Mouse (Mus musculus): ENCODE data around the gene Ptpro. TPM values are rescaled to one million over a fixed set of nuclear protein-coding genes. Genes with fewer than 3 reads are reported as not detected.
"Not testable (repeated sequence)": the region's sequence is repeated elsewhere in the genome, so short reads cannot be mapped to it uniquely, and the experiment has no call there.

Gene Ptpro
- total and polyA plus RNA-seq, 2 experiments: 0.51 to 0.65 TPM

GRCm38 (mm10) chr6:137466256-137466655, 214.1 kb downstream of the Ptpro start:
- no peaks in the 10 kb centered on the region for H3K36me3 ChIP-seq (ENCODE audit: control insufficient read depth, insufficient read depth, low read length)
- no peak overlapping the region for H3K9ac ChIP-seq (ENCODE audit: low read depth, low read length)
- H3K4me1 ChIP-seq (ENCODE audit: control insufficient read depth, insufficient read depth, low read length): peaks cover 15% of the 10 kb centered on the region
- no peaks in the 10 kb centered on the region for H3K27me3 ChIP-seq (ENCODE audit: control insufficient read depth, insufficient read depth, low read length)
- H3K79me2 ChIP-seq (ENCODE audit: control insufficient read depth, insufficient read depth, low read length): no peaks in the 10 kb centered on the region
- no peak overlapping the region; the same call in 1 of the 2 replicates for H3K27ac ChIP-seq (replicated peaks; ENCODE audit: insufficient read depth, low read depth, low read length)
- TF ChIP-seq CTCF (IDR thresholded peaks at IDR 0.05; ENCODE audit: low read depth, low read length): no peak
- TF ChIP-seq POLR2A (IDR thresholded peaks at IDR 0.05; ENCODE audit: extremely low read depth, insufficient read depth, low read length): no peak
- DNase-seq (ENCODE audit: extremely low read depth, low read depth, low spot score): peak; percentile 87
- 43% methylated on average over 2 of the region's 2 CpGs for WGBS
- no peak overlapping the region for H3K4me3 ChIP-seq (ENCODE audit: insufficient read depth, low read depth, low read length)

- Histone ChIP-seq H3K9ac (ENCODE audit: low read depth, low read length) (no peak overlapping the region), H3K36me3 (ENCODE audit: control insufficient read depth, insufficient read depth, low read length) (no peaks in the 10 kb centered on the region), H3K4me3 (ENCODE audit: insufficient read depth, low read depth, low read length) (no peak overlapping the region), H3K79me2 (ENCODE audit: control insufficient read depth, insufficient read depth, low read length) (no peaks in the 10 kb centered on the region), H3K27me3 (ENCODE audit: control insufficient read depth, insufficient read depth, low read length) (no peaks in the 10 kb centered on the region), H3K27ac (replicated peaks; ENCODE audit: insufficient read depth, low read depth, low read length) (no peak overlapping the region), H3K4me1 (ENCODE audit: control insufficient read depth, insufficient read depth, low read length) (peaks cover 15% of the 10 kb centered on the region)
- TF ChIP-seq POLR2A (IDR thresholded peaks at IDR 0.05; ENCODE audit: extremely low read depth, insufficient read depth, low read length) (no peak), CTCF (IDR thresholded peaks at IDR 0.05; ENCODE audit: low read depth, low read length) (no peak)
- WGBS: 48% methylated on average over 3 of the region's 3 CpGs
- DNase-seq (ENCODE audit: extremely low read depth, low read depth, low spot score): peak; percentile 60
Measured at GRCm38 (mm10) chr6:137467696-137468095, 215.6 kb downstream of the Ptpro start.

- no peaks in the 10 kb centered on the region for H3K79me2 ChIP-seq (ENCODE audit: control insufficient read depth, insufficient read depth, low read length)
- no peak for DNase-seq (ENCODE audit: extremely low read depth, low read depth, low spot score)
- H3K36me3 ChIP-seq (ENCODE audit: control insufficient read depth, insufficient read depth, low read length): no peaks in the 10 kb centered on the region
- no peak overlapping the region for H3K4me3 ChIP-seq (ENCODE audit: insufficient read depth, low read depth, low read length)
- no peak overlapping the region for H3K9ac ChIP-seq (ENCODE audit: low read depth, low read length)
- peak; percentile 24; the same call in 1 of the 2 replicates for TF ChIP-seq CTCF (IDR thresholded peaks at IDR 0.05; ENCODE audit: low read depth, low read length)
- TF ChIP-seq POLR2A (IDR thresholded peaks at IDR 0.05; ENCODE audit: extremely low read depth, insufficient read depth, low read length): no peak
- H3K4me1 ChIP-seq (ENCODE audit: control insufficient read depth, insufficient read depth, low read length): peaks cover 15% of the 10 kb centered on the region
- 97% methylated on average over 4 of the region's 4 CpGs for WGBS
- no peaks in the 10 kb centered on the region for H3K27me3 ChIP-seq (ENCODE audit: control insufficient read depth, insufficient read depth, low read length)
- H3K27ac ChIP-seq (replicated peaks; ENCODE audit: insufficient read depth, low read depth, low read length): no peak overlapping the region
Measured at GRCm38 (mm10) chr6:137469541-137469940, 217.4 kb downstream of the Ptpro start.

- Histone ChIP-seq H3K9ac (ENCODE audit: low read depth, low read length) (no peak overlapping the region), H3K4me3 (ENCODE audit: insufficient read depth, low read depth, low read length) (no peak overlapping the region), H3K36me3 (ENCODE audit: control insufficient read depth, insufficient read depth, low read length) (no peaks in the 10 kb centered on the region), H3K27ac (replicated peaks; ENCODE audit: insufficient read depth, low read depth, low read length) (no peak overlapping the region), H3K4me1 (ENCODE audit: control insufficient read depth, insufficient read depth, low read length) (peaks cover 10% of the 10 kb centered on the region), H3K27me3 (ENCODE audit: control insufficient read depth, insufficient read depth, low read length) (no peaks in the 10 kb centered on the region), H3K79me2 (ENCODE audit: control insufficient read depth, insufficient read depth, low read length) (no peaks in the 10 kb centered on the region)
- peak; percentile 53 for DNase-seq (ENCODE audit: extremely low read depth, low read depth, low spot score)
- 58% methylated on average over 11 of the region's 11 CpGs for WGBS
- TF ChIP-seq CTCF (IDR thresholded peaks at IDR 0.05; ENCODE audit: low read depth, low read length): no peak
- no peak for TF ChIP-seq POLR2A (IDR thresholded peaks at IDR 0.05; ENCODE audit: extremely low read depth, insufficient read depth, low read length)
Measured at GRCm38 (mm10) chr6:137470901-137471598, 218.9 kb downstream of the Ptpro start.

- TF ChIP-seq CTCF (IDR thresholded peaks at IDR 0.05; ENCODE audit: low read depth, low read length) (no peak), POLR2A (IDR thresholded peaks at IDR 0.05; ENCODE audit: extremely low read depth, insufficient read depth, low read length) (no peak)
- H3K27ac ChIP-seq (replicated peaks; ENCODE audit: insufficient read depth, low read depth, low read length): no peak overlapping the region
- H3K36me3 ChIP-seq (ENCODE audit: control insufficient read depth, insufficient read depth, low read length): no peaks in the 10 kb centered on the region
- no peaks in the 10 kb centered on the region for H3K27me3 ChIP-seq (ENCODE audit: control insufficient read depth, insufficient read depth, low read length)
- peaks cover 3% of the 10 kb centered on the region for H3K4me1 ChIP-seq (ENCODE audit: control insufficient read depth, insufficient read depth, low read length)
- no peak overlapping the region for H3K4me3 ChIP-seq (ENCODE audit: insufficient read depth, low read depth, low read length)
- 88% methylated on average over 9 of the region's 9 CpGs for WGBS
- DNase-seq (ENCODE audit: extremely low read depth, low read depth, low spot score): no peak
- no peaks in the 10 kb centered on the region for H3K79me2 ChIP-seq (ENCODE audit: control insufficient read depth, insufficient read depth, low read length)
- H3K9ac ChIP-seq (ENCODE audit: low read depth, low read length): no peak overlapping the region
Measured at GRCm38 (mm10) chr6:137472129-137472528, 220.0 kb downstream of the Ptpro start.

GRCm38 (mm10) chr6:137473433-137473832, 221.3 kb downstream of the Ptpro start:
- TF ChIP-seq POLR2A (IDR thresholded peaks at IDR 0.05; ENCODE audit: extremely low read depth, insufficient read depth, low read length) (no peak), CTCF (IDR thresholded peaks at IDR 0.05; ENCODE audit: low read depth, low read length) (no peak)
- Histone ChIP-seq H3K9ac (ENCODE audit: low read depth, low read length) (no peak overlapping the region), H3K27ac (replicated peaks; ENCODE audit: insufficient read depth, low read depth, low read length) (no peak overlapping the region), H3K79me2 (ENCODE audit: control insufficient read depth, insufficient read depth, low read length) (no peaks in the 10 kb centered on the region), H3K36me3 (ENCODE audit: control insufficient read depth, insufficient read depth, low read length) (no peaks in the 10 kb centered on the region), H3K4me1 (ENCODE audit: control insufficient read depth, insufficient read depth, low read length) (peaks cover 3% of the 10 kb centered on the region), H3K27me3 (ENCODE audit: control insufficient read depth, insufficient read depth, low read length) (no peaks in the 10 kb centered on the region), H3K4me3 (ENCODE audit: insufficient read depth, low read depth, low read length) (no peak overlapping the region)
- 62% methylated on average over 1 of the region's 1 CpGs for WGBS
- DNase-seq (ENCODE audit: extremely low read depth, low read depth, low spot score): no peak

GRCm38 (mm10) chr6:137475695-137476094, 223.6 kb downstream of the Ptpro start:
- H3K36me3 ChIP-seq (ENCODE audit: control insufficient read depth, insufficient read depth, low read length); DNase-seq (ENCODE audit: extremely low read depth, low read depth, low spot score); H3K27ac ChIP-seq (replicated peaks; ENCODE audit: insufficient read depth, low read depth, low read length); H3K79me2 ChIP-seq (ENCODE audit: control insufficient read depth, insufficient read depth, low read length); H3K9ac ChIP-seq (ENCODE audit: low read depth, low read length); H3K4me3 ChIP-seq (ENCODE audit: insufficient read depth, low read depth, low read length); H3K27me3 ChIP-seq (ENCODE audit: control insufficient read depth, insufficient read depth, low read length); H3K4me1 ChIP-seq (ENCODE audit: control insufficient read depth, insufficient read depth, low read length): not testable (repeated sequence)
- WGBS: 96% methylated on average over 5 of the region's 5 CpGs

Data from liver, adult 2 months (tissue).